Mouse (Mus musculus): ENCODE measurements around the gene Tax1bp1. TPM values are rescaled to one million over a fixed set of nuclear protein-coding genes. Genes with fewer than 3 reads are reported as not detected.
"Not testable (repeated sequence)": the region's sequence is repeated elsewhere in the genome, so short reads cannot be mapped to it uniquely, and the experiment has no call there.

The Tax1bp1 gene
- 179 and 185 TPM in 2 replicates for total RNA-seq (2021)
- long read RNA-seq, transcript Tax1bp1-201 (18 exons, 3,285 nt): major isoform, 185 of 246 reads
- long read RNA-seq, partial matches to known transcripts: 42 of 246 reads
- long read RNA-seq, other reads (novel, unspliced or antisense): 19 of 246 reads

DNA sequence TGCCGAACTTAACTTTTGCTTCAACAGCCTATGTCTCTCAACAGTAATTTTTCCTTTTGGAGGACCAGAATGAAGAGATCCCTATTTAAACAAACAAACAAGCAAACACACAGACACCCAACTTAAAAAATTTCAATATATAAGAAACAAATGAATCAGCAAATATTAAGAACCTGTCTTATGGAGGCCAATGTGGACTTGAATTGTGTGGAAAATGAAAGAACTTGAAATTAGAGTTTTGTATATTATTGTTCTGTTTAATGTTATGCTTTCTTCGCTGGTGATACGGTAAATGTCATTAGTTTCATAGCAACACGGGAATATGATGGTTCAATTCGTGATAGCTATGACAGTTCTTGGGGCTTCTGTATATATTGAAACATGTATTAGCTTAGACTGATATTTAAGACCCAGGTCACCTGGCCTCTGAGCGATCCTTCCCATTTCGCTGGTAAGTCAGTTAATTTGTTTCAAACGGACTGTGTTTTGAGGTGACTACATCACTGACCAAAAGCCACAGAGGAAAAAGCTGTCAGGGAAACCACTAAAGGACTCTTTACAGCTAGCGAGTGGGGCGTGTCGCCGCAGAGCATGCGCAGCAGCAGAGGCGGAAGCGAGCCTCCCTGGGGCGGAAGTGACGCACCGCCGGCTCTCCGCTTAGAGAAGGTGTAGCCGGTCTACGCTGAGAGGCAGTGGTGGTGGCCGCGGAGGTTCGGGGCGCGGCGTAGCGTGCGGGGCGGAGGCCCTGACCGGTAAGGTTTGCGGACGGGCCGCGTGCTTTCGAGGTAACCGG, at the start of gene Tax1bp1:
TSS of gene Tax1bp1 (plus strand) at position 626 of the 793 bp plus-strand sequence.
- peak; percentile 94 for DNase-seq

DNA sequence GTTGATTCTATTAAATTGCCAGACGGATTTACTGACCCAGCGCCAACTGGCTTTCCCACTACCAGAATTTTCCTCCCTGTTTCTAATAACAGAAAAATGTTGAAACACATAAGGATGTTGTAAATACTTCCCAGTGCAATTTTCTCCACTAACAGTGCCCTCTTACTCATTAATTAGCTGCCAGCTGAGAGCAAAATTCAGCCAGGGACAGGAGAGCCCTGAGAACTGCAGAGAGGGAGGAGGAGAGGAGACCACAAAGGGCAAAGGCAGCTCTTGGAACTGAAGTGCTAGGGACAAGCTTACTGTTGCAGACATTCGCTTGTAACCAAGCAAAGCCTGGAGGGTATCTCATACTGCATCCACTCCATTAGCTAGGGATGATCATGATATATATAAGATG, 45.9 kb upstream of the Tax1bp1 start:
- no peak for DNase-seq

DNA sequence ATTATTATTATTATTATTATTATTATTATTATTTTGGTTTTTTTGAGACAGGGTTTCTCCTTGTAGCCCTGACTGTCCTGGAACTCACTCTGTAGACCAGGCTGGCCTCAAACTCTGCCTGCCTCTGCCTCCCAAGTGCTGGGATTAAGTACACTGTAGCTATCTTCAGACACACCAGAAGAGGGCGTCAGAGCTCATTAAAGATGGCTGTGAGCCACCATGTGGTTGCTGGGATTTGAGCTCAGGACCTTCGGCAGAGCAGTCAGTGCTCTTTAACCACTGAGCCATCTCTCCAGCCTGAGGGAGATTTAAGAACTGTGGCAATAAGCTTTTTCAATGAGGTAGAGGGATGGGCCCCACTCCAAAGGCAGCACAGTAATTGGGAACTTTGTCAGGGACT, 43.7 kb upstream of the Tax1bp1 start:
- not testable (repeated sequence) for DNase-seq

DNA sequence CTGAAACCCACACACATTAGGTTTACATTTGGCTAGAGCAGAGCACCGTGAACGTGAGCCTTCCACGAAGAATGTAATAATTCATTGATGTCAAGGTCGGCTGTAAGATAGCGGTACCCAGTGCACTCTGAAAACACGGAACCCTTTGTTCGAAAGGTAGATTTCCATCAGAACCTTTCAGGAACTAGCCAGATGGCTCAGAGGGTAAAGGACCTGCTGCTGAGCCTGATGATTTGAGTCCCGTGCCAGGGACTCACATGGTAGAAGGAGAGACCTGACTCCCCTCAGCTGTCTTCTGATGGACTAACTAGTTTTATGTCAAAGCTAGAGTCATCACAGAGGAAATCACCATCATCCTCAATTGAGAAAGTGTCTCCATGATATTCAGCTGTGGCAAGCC, 41.7 kb upstream of the Tax1bp1 start:
- no peak for DNase-seq

DNA sequence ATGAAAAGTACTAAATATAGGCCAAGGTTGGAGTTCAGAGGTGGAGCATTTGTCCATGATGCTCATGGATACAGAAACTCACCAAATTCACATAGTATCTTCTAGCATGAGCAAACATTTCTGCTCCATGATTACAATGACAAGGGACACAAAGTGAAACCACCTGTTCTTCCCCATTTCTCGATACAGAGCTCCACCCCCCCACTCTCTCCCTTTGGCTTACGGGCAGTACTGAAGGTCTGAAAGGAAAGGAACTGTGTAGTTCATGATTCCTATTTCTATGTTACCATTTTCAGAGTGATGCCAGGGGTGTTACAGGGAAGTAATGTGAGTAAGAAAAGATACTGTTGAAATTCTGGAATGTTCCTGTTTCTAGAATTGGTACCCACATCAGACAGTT, 41.0 kb upstream of the Tax1bp1 start:
- DNase-seq: no peak

DNA sequence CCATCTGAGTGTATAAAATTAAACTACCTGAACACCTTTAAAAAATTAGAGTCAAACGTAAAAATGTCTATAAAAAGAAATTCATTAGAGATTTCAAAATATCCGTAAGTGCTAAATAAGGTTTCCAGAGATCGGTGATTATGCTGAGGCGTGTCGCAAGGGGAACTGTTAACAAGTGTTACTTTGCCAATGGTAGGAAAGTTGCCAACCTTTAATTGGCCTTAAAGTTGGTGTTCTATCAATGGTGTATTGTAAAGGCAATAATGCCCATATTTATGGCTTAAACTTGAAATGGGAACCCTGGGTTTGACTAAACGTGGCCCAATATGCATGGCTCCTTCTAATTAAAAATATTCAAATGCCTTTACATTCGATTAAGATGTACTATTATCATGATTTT, 39.8 kb upstream of the Tax1bp1 start:
- DNase-seq: no peak

DNA sequence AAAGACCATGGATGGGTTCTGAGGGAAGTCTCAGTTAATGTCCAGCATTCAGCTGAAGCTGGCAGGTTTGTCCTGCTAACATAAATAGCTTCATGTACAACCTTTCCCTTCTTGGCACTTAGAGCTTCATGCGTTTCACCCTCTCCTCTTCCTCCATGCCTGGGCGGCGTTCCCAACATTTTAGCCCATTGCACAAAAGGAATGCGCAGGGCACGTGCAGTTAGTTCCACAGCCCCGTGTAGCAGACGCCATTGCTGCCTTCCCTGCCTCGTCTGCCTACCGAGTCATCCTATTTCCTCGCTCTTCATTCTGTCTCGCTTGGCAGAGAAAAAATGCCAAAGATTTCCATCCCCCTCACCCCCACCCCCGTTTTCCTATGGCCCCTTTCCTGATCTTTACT, 39.0 kb upstream of the Tax1bp1 start:
- no peak for DNase-seq

DNA sequence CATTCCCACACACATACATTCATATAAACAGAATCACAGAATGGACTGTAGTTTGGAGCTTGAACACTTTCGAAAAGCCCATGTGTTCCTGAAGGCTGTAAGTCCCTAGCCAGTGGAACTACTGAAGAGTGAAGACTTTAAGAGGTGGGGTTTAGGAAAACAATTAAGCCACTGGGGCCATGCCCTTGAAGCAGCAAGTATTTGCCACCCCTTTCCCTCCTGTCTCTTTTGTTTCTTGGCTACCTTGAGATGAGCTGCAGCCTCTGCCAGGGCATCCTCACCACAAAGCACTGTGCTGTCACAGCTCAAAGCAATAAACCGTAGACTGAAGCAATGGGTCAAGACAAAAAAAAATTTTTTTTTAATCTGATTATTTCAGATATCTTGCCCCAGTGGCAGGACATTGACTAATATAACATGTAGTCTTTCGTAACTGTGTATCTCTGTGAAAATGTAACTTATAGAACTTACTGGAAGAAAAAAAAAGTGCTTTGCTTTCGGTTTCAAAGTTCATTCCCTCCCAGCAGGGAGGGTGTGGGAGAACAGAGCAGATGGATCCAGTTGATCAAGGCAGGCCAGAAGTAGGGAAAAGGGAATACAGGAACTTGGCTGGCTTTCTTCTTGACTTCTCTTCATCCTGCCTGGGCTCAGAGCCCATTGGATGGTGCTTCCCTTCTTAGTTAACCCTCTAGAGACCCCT, 38.2 kb upstream of the Tax1bp1 start:
- no peak for DNase-seq

DNA sequence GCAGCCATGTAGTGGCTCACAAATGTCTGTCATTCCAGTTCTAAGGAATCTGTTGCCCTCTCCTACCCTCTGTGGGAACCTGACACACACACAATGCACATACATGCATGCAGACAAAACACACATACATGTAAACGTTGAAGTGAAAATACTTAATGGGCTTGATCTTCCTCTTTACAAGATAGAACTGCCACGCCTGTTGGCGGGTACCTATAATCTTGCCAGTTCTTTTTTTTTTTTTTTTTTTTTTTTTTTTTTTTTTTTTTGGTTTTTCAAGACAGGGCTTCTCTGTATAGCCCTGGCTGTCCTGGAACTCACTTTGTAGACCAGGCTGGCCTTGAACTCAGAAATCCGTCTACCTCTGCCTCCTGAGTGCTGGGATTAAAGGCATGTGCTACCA, 36.0 kb upstream of the Tax1bp1 start:
- DNase-seq: not testable (repeated sequence)

DNA sequence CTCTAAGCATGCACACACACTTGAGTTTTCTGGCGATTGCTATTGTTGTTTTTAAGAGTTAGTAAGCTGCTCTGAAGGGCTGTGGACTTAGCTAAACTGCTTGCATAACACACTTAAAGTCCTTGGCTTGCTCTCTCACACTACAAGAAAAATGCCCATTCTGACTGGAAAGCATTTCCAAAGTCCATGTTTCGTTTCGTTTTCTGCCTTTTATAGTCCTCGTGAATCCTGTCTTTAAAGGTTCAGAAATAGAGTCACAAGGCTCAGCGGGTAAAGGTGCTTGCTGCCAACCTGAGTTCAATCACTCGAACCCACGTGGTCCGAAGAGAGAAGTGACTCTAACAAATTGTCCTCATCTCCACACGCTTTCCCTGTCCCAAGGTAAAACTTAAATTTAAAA, 34.0 kb upstream of the Tax1bp1 start:
- DNase-seq: no peak

DNA sequence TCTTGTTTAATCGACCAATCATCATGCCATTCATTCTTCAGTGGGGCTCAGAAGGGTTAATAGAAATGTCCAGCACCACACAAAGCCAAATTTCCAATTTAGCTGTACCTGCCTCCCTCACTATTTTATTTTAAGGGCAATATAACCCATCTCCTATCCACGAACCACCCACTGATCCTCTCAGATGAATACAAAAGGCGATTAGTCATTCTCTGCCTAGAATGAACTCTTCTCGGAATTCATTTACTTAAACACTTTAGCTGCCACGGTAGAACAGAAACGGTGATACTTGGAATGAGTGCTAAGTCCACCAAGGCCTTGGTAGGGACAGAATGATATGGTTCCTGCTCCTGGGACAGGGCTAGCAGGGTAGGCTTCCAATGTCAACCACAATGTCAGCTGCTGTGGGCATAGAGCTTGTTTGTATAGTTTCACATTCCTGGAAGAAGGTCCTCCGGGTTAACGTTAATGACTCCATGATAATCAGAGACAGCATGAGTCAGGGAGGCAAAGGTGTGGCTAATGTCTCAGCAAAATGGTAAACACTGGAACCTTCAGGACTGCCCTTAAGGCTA, 33.0 kb upstream of the Tax1bp1 start:
- DNase-seq: no peak

DNA sequence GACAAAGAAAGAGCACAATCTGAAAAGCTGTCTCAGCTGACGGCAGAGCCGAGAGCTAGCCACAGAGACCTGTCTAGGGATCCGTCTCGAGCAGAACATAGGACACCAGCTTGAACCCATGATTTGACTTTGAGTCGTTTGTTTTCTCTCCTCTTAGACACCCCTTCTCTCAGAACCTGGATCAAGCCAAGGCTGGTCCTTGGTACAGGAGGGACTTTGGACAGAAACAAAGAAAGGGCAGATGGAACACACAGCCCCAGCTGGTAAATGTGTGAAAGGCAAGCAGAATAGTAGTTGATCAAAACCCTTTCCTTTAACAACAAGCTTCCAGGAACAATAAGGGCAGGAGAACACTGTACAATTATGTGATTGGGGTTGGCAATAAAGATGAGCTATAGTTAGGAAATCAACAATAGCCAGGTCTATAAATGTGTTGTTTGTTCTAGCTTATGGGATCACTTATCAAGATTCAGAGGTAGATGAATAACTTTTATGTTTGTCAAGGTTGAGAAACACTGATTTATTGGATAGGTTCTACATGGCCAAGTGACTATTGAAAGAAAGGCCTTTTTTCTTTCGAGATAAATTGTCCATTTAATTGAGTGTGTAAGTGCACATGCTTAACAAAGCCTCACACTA, 31.6 kb upstream of the Tax1bp1 start:
- DNase-seq: no peak

DNA sequence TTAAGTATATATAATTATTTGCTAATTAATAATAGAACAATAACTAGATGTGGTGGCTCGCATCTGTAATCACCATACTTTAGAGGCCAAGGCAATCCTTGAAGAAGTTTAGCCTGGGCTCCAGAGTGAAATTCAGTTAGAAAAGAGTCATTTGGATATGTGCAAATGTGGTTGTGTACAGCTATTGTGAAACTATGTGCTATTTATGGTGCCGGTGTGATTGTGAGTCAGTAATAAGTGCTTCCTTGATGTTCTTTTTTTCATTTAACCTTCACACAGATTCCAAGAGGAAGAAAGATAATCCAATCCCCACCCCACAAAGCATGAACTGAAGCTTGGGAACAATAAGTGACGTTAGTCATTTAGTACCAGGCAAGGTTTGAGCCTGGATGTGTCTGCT, 30.9 kb upstream of the Tax1bp1 start:
- DNase-seq: no peak

DNA sequence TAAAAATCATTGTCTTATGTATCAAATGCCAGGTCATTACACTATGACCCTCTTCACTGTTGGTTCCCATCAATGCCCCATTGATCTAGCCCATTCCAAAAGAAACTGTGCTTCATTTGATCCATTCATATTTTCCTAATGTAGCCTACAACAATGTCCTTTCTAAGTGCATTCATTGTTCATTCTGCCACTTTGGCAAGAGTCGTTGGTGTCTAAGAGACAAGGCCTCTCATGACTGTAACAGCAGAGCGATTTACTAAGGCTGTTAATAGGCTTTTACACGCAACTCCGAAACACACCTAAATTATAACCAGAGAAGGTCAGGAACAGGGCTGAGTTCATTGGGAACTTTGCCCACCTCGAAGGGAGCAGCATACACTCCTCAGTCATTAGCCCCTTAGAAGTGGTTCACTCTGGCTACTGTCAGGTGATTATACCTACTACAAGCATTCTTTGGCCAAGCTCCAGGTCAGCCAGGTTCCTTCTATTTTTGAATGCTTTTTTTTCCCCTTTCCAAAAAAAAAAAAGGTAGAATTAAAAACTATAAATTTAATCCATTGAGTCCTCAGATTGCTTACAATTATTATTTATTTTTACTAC, 26.5 kb upstream of the Tax1bp1 start:
- no peak for DNase-seq

DNA sequence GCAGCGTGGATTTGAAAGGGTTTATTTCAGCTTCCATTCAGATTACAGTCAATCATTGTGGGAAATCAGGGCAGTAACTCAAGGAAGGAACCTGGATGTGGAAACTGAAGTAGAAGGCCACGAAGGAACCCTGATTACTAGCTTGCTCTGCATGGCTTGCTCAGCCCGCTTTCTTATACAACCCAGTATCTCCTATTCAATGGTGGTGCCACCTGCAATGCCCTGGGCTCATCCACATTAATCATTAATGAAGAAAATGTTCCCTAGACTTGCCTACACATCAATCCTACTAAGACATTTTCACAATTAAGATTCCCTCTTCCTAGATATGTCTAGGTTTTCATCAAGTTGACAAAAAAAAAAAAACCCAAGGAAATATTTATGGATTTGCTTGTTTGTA, 23.2 kb upstream of the Tax1bp1 start:
- DNase-seq: no peak

DNA sequence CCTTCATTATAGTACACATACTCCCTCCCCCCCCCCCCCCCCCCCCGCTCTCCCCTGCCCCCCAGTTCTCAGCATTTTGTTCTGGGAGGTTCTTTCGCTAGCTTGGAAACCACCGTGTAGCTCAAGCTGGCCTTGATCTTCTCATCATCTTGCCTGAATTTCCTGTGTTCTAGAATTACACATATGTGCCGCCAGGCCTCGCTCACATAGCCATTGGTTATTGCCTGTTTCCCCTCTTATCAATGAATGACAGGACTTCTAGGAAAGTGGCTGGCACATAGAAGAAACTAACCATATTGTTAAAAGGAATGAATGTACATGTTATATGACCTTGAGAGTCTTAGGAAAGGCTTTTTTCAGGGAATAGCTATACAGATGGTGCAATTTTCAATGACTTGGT, 21.7 kb upstream of the Tax1bp1 start:
- DNase-seq: no peak

DNA sequence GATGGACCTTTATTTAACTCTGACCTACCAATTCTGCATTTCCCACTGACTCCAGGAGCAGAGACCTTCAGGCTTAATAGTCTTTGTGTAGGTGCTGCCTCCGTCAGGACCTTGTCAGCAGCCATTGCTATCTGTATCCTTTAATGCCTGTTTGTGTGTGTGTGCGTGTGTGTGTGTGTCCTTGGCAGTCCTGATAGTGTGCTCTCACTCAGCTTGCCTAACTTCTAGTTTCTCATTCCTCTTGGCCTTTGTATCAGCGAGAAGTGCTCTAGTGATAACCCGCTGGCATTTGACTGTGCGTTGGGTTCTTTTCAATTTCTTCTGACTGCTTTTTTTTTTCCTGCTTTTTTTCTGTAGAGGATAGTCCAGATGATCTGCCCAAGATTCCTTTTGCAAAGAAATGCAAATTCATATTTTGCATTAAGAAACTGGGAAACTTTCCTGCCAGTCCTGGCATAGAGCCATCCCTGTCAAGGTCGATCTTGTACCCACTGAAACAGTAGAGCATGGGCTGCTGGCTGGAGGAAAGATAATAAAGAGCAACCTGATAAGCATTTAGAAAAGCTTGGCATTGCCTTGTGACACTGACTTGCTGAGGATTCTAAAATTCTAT, 21.0 kb upstream of the Tax1bp1 start:
- DNase-seq: peak; percentile 65

DNA sequence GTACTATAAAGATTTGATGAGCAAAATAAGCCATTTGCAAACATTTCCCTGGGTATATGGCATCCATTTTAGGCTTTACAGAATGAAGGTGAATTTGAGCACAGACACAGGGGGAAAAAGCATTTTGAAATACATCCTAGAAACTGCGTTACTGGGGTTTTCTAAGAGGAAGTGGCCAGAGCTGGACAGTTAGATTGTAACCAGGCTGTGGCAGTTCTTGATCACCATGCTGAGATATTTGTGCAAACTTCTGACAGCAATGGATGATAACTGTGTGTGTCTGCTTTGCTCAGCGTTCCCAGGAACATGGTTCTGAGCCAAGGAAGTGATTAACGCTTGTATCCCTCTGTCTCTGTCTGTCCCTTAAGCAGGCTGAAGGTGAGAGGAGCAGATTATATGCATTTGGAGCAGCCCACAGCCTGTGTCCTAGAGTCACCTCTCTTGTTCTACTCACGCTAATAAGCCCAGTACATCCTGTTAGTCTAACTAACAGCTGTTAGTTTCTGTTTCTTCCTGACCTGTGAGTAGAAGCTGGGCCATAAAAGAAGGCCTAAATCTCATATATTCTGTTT, 15.5 kb upstream of the Tax1bp1 start:
- no peak for DNase-seq

DNA sequence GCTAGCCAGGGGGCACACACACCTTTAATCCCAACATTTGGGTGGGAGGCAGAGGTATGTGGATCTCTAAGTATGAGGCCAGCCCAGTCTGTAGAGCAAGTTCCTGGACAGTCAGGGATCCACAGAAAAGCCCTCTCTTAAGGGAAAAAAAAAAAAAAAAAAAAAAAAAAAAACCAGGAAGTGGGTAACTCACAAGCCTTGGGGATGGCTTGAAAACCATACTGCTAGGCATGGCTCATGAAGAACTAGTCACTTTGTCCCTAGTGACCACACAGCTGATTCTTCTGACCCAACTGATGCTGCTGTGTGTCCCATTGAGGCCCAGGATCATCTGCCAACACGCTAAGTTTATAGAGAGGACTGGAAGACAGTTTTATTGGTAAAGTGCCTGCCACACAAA, 14.5 kb upstream of the Tax1bp1 start:
- DNase-seq: no peak

DNA sequence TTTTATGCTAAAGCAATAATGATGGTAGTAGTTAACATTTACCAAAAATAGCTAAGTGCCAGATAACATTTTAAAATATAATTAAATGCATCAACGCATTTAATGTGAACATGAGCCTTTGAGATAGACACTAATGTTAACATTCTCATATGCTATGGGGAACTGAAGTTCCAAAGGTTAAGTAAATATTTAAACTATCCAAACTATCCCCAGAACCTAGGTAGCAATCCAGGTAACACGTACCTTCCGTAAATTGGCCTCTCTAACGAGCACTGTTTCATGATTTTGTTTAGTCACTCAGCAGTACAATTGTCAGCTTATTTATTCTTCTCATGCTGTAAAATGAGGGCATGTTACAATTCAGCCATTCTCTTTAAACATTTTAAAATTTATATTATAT, 13.6 kb upstream of the Tax1bp1 start:
- DNase-seq: no peak

DNA sequence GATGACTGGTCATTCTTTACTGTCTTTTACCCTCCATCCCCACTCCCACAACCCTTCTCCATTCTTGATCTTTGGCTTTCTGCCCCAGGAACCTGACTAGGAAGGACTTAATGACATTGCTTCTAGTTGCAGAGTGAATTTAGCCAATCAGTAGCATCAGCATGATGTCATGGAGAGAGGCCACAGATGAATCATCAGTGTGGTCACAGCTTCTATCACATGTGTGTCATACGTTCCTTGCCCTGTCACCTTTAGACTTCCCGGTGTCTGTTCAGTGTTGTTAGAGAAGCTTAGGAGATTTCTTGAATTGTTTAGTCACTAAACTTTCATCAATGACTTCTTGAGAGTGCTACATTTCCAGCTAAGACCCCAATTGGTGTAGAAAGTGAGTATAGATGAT, 10.3 kb upstream of the Tax1bp1 start:
- DNase-seq: no peak

DNA sequence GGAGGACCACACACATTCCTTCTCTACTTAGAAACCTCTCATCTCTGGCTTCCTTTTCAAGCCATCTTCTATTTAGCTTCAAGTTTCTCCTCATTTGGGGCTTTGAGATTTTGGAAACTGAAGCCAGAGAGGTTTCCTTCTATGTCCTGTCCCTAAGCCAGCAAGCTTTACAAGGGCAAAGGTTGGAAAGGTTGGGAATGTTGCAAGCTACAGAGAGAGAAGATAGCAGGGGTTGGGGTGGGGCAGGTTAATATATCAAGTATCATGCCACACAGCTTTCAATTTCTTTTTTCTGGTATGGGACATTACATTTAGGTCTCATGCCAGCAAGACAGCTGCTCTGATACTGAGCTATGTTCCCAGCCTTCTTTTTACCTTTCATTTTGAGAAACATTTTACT, 8.2 kb upstream of the Tax1bp1 start:
- no peak for DNase-seq
